Mouse (Mus musculus): ENCODE measurements around the gene Ccdc62.

DNA sequence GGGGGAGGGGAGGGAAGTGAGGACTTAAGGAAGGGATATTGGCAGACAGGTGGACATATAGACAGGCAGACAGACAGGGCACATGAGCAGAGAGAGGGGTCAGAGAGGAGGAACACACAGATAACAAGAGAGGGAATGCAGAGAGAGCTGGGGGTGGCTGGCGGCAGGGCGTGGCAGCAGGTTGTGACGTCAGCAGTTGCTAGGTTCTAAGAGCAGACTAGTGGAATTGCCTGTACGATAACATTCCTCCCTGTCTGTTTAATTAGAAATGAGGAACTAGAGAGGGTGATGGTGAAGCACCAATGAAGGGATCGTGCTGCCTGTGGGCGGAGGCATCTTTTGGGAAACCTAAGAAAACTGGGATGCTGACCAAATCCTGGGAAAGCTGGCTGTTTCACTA, 38.8 kb upstream of the Ccdc62 start:
- TF ChIP-seq POLR2A (IDR thresholded peaks at IDR 0.05; ENCODE audit: control insufficient read depth, low read depth, low read length) (peak; percentile 88; the same call in 1 of the 2 replicates), CTCF (IDR thresholded peaks at IDR 0.05; ENCODE audit: control insufficient read depth, insufficient read depth, insufficient replicate concordance, low read depth, low read length) (no peak)
